Mouse (Mus musculus): ENCODE measurements around the gene Olfr419.

Gene Olfr419

GRCm38 (mm10) chr1:174251961-174252360 lies at the start of gene Olfr419:
Olfr419 (minus strand) TSS chr1:174252061.
- DNase-seq (ENCODE audit: extremely low read depth, low read depth), result no peak

DNA sequence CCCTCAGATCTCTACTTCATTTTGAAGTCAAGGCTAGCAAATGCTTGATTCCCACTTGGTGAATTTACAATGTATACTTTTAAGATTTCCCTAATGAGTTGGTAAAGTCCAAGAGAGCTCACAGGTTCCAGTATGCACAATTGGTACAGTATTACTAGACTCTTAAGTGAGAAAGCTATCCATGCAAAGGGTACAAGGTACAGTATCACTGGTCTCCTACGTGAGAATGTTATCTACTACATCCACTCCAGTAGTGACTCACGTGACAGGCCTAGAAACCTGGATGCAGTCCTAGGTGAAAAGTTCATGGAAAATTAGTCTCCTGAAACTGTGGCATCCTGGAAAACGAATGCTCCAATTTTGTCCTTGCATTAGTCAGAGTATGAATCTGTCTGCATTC lies 18.8 kb upstream of the Olfr419 start:
- DNase-seq (ENCODE audit: extremely low read depth, low read depth), result no peak

- DNase-seq (ENCODE audit: extremely low read depth, low read depth), result peak; percentile 20
Observed at GRCm38 (mm10) chr1:174269162-174269561, 17.3 kb upstream of the Olfr419 start.

GRCm38 (mm10) chr1:174267816-174268215 lies 16.0 kb upstream of the Olfr419 start:
- no peak for DNase-seq (ENCODE audit: extremely low read depth, low read depth)

- no peak for DNase-seq (ENCODE audit: extremely low read depth, low read depth)
Observed at GRCm38 (mm10) chr1:174250376-174250775, 1.5 kb downstream of the Olfr419 start.

GRCm38 (mm10) chr1:174247170-174247569 lies 4.7 kb downstream of the Olfr419 start:
- no peak for DNase-seq (ENCODE audit: extremely low read depth, low read depth)

GRCm38 (mm10) chr1:174246080-174246479 lies 5.8 kb downstream of the Olfr419 start:
- no peak for DNase-seq (ENCODE audit: extremely low read depth, low read depth)

GRCm38 (mm10) chr1:174244621-174245020 lies 7.2 kb downstream of the Olfr419 start:
- DNase-seq (ENCODE audit: extremely low read depth, low read depth), result no peak

DNA sequence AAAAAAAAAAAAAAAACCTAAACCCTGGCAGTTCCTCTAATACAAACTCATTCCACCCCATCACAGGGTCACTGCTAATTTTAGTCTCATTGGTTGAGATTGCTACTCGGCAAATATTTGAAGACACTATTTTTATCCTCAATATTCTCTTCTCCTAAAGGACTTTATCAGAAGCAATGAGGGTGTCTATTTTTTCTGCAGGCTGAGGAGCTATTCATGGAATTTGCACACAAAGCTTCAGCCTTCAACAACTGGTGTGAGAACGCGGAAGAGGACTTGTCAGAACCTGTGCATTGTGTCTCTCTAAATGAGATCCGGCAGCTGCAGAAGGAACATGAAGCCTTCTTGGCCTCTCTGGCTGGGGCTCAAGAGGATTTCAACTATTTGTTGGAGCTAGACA lies 11.9 kb downstream of the Olfr419 start:
- DNase-seq (ENCODE audit: extremely low read depth, low read depth), result no peak

- no peak for DNase-seq (ENCODE audit: extremely low read depth, low read depth)
Observed at GRCm38 (mm10) chr1:174216528-174217204, 35.2 kb downstream of the Olfr419 start.

GRCm38 (mm10) chr1:174215270-174216038 lies 36.4 kb downstream of the Olfr419 start:
- DNase-seq (ENCODE audit: extremely low read depth, low read depth), result no peak

DNA sequence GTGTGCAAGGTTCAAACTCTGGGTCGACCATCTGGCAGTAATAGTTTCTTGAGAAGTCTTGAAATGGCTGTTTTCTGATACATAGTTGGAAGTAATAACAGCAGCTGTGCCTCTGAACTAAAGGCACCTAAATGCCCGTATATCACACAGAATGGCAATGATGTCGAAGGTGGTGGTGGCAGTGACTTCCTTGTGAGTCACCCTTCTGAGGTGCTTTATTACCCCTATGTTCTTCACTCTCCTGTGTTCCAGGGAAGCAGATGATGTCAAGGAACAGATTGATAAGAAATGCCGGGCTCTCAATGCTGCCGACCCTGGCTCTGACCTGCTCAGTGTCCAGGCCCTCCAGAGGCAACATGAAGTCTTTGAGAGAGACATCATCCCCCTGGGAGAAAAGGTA lies 39.6 kb downstream of the Olfr419 start:
- DNase-seq (ENCODE audit: extremely low read depth, low read depth), result no peak

- DNase-seq (ENCODE audit: extremely low read depth, low read depth), result no peak
Observed at GRCm38 (mm10) chr1:174204699-174205098, 47.2 kb downstream of the Olfr419 start.

Measured in MEL-GATA-1-ER (cell line).